Mouse (Mus musculus) heart, postnatal 0 days (tissue): Measurements from ENCODE around the gene Atp2b1.

Experiments
- CTCF ChIP-seq: IDR thresholded peaks from 2 replicates; pipeline ENCODE4 v1.5.1; 2016; ENCODE audit warnings: antibody characterized with exemption, control low read depth, low read depth
- EP300 ChIP-seq: IDR thresholded peaks from 2 replicates; pipeline ENCODE4 v1.6.1; 2016; ENCODE audit warnings: antibody characterized with exemption, low read depth

DNA sequence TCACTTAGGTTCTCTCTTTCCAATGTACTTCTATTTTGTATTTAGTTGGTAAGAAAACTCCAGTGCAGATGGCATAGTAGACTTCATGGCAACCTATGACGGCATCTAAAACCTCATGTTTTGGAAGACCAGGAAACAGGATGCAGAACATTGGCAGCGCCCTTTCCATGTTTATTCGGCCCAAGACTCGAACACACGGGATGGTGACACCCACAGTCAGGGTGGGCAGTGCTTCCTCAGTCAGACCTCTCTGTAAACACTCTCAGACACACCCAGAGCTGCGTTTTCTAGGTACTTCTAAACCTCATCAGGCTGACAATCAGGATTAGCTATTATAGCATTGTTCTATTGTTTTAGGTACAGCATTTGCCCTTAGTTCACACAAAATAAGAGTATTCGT is 146.4 kb downstream of the Atp2b1 start:
- TF ChIP-seq CTCF: no peak
- no peak for TF ChIP-seq EP300
